Mouse (Mus musculus): ENCODE results near the gene Scnm1.
"Not testable (repeated sequence)": the region's sequence is repeated elsewhere in the genome, so short reads cannot be mapped to it uniquely, and the experiment has no call there.

Scnm1 gene

GRCm38 (mm10) chr3:95147924-95148323 is 14.1 kb upstream of the Scnm1 start:
- DNase-seq (ENCODE audit: low spot score) = no peak

- peak; percentile 74 for DNase-seq (ENCODE audit: low spot score)
These were observed 8.8 kb upstream of the Scnm1 start for GRCm38 (mm10) chr3:95142617-95143011.

- no peak for DNase-seq (ENCODE audit: low spot score)
These were observed 8.3 kb upstream of the Scnm1 start, which contains the start of gene Tnfaip8l2 for GRCm38 (mm10) chr3:95141952-95142616. Tnfaip8l2 (minus strand) TSS chr3:95142360.

- DNase-seq (ENCODE audit: low spot score) = no peak
These were observed 7.7 kb upstream of the Scnm1 start for GRCm38 (mm10) chr3:95141474-95141873.

GRCm38 (mm10) chr3:95140795-95141194 is 7.0 kb upstream of the Scnm1 start:
- no peak for DNase-seq (ENCODE audit: low spot score)

GRCm38 (mm10) chr3:95140289-95140595 is 6.4 kb upstream of the Scnm1 start:
- no peak for DNase-seq (ENCODE audit: low spot score)

- no peak for DNase-seq (ENCODE audit: low spot score)
These were observed 5.9 kb upstream of the Scnm1 start for GRCm38 (mm10) chr3:95139586-95140288.

- DNase-seq (ENCODE audit: low spot score) = no peak
These were observed 2.5 kb upstream of the Scnm1 start for GRCm38 (mm10) chr3:95136336-95136735.

- DNase-seq (ENCODE audit: low spot score) = no peak
These were observed 1.7 kb upstream of the Scnm1 start for GRCm38 (mm10) chr3:95135433-95136052.

- no peak for DNase-seq (ENCODE audit: low spot score)
These were observed 1.2 kb upstream of the Scnm1 start for GRCm38 (mm10) chr3:95135023-95135422.

GRCm38 (mm10) chr3:95134133-95134532 is 322 bp upstream of the Scnm1 start:
- DNase-seq (ENCODE audit: low spot score) = not testable (repeated sequence)

GRCm38 (mm10) chr3:95133176-95133575 is 635 bp downstream of the Scnm1 start:
- no peak for DNase-seq (ENCODE audit: low spot score)

- not testable (repeated sequence) for DNase-seq (ENCODE audit: low spot score)
These were observed 1.4 kb downstream of the Scnm1 start for GRCm38 (mm10) chr3:95132389-95132788.

GRCm38 (mm10) chr3:95130081-95130480 is 3.7 kb downstream of the Scnm1 start:
- no peak for DNase-seq (ENCODE audit: low spot score)

GRCm38 (mm10) chr3:95129226-95129651 is 4.6 kb downstream of the Scnm1 start:
- no peak for DNase-seq (ENCODE audit: low spot score)

GRCm38 (mm10) chr3:95124972-95125371 is 8.8 kb downstream of the Scnm1 start:
- DNase-seq (ENCODE audit: low spot score) = no peak

- DNase-seq (ENCODE audit: low spot score) = no peak
These were observed 9.6 kb downstream of the Scnm1 start, which contains the start of gene Tmod4 for GRCm38 (mm10) chr3:95124246-95124645. Tmod4 (plus strand) TSS chr3:95124476.

GRCm38 (mm10) chr3:95121580-95121979 is 12.2 kb downstream of the Scnm1 start:
- no peak for DNase-seq (ENCODE audit: low spot score)

- no peak for DNase-seq (ENCODE audit: low spot score)
These were observed 16.1 kb downstream of the Scnm1 start for GRCm38 (mm10) chr3:95117751-95118150.

- no peak for DNase-seq (ENCODE audit: low spot score)
These were observed 21.1 kb downstream of the Scnm1 start for GRCm38 (mm10) chr3:95112760-95113159.

GRCm38 (mm10) chr3:95110911-95111726 is 22.7 kb downstream of the Scnm1 start, which contains the start of gene Vps72:
Vps72 (plus strand) TSS chr3:95111022.
- peak; percentile 81 for DNase-seq (ENCODE audit: low spot score)

- no peak for DNase-seq (ENCODE audit: low spot score)
These were observed 25.9 kb downstream of the Scnm1 start for GRCm38 (mm10) chr3:95107898-95108297.

All from left cerebral cortex, adult 11 months (tissue).